Mouse (Mus musculus): ENCODE measurements around the gene Tnrc6b. TPM values are rescaled to one million over a fixed set of nuclear protein-coding genes. Genes with fewer than 3 reads are reported as not detected.

The Tnrc6b gene
- polyA plus RNA-seq, 1 experiment from 2014 or later: 16.3 TPM

DNA sequence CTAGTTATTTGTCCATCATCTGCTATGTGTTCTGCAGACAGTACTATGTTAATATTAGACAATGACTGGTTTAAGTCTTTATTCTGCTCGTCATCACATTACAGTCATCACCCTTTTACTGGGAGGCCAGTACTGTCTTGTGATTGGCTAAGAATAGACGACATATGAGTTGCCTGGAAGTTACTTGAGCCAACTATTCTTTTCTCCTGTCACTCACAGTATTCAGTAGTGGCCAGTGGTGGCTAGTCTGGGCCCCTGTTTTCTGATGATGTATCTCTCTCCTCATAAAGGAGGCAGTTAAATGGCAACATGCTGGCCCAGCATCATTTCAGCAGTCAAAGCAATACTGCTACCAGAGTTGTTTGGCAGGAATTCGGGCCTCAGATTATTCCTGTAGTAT lies 163.6 kb downstream of the Tnrc6b start:
- Histone ChIP-seq H3K27ac (ENCODE audit: low read depth) (no peak overlapping the region), H3K36me3 (ENCODE audit: control insufficient read depth, insufficient read depth, low read length) (peaks cover 34% of the 10 kb centered on the region)

DNA sequence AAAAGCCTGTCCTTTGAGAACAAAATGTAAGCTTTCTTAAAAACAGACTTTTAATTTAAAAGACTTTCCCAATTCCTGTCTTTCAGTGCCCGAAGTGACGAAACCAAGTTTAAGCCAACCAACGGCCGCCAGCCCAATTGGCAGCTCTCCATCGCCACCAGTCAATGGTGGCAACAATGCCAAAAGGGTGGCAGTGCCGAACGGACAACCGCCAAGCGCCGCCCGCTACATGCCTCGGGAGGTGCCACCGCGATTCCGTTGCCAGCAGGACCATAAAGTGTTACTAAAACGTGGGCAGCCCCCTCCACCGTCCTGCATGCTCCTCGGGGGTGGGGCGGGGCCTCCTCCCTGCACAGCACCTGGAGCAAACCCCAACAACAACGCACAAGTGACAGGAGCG lies 165.1 kb downstream of the Tnrc6b start:
- Histone ChIP-seq H3K27me3 (replicated peaks; ENCODE audit: control insufficient read depth, insufficient read depth, low read length) (no peaks in the 10 kb centered on the region), H3K9ac (ENCODE audit: low read length) (no peak overlapping the region), H3K4me2 (ENCODE audit: low read length) (no peak overlapping the region), H3K36me3 (ENCODE audit: control insufficient read depth, insufficient read depth, low read length) (peaks cover 49% of the 10 kb centered on the region), H3K9me3 (ENCODE audit: control insufficient read depth, low read length) (no peaks in the 10 kb centered on the region), H3K4me1 (replicated peaks; ENCODE audit: control insufficient read depth, insufficient read depth, low read length) (no peaks in the 10 kb centered on the region), H3K27ac (ENCODE audit: low read depth) (no peak overlapping the region), H3K4me3 (ENCODE audit: low read depth, low read length) (no peak overlapping the region)
- ATAC-seq (replicated peaks; ENCODE audit: low FRiP score, low TSS enrichment, low read depth): no peak
- 87% methylated on average over 21 of the region's 21 CpGs for WGBS
- no peak for DNase-seq (ENCODE audit: low spot score)

More for the DNA sequence above, 163.6 kb downstream of the Tnrc6b start:
- H3K4me2 ChIP-seq (ENCODE audit: low read length): no peak overlapping the region
- no peak overlapping the region for H3K4me3 ChIP-seq (ENCODE audit: low read depth, low read length)
- H3K9ac ChIP-seq (ENCODE audit: low read length): no peak overlapping the region
- 85% methylated on average over 3 of the region's 3 CpGs for WGBS
- no peaks in the 10 kb centered on the region for H3K9me3 ChIP-seq (ENCODE audit: control insufficient read depth, low read length)
- no peak for ATAC-seq (replicated peaks; ENCODE audit: low FRiP score, low TSS enrichment, low read depth)
- DNase-seq (ENCODE audit: low spot score): no peak
- no peaks in the 10 kb centered on the region for H3K27me3 ChIP-seq (replicated peaks; ENCODE audit: control insufficient read depth, insufficient read depth, low read length)
- no peaks in the 10 kb centered on the region for H3K4me1 ChIP-seq (replicated peaks; ENCODE audit: control insufficient read depth, insufficient read depth, low read length)

DNA sequence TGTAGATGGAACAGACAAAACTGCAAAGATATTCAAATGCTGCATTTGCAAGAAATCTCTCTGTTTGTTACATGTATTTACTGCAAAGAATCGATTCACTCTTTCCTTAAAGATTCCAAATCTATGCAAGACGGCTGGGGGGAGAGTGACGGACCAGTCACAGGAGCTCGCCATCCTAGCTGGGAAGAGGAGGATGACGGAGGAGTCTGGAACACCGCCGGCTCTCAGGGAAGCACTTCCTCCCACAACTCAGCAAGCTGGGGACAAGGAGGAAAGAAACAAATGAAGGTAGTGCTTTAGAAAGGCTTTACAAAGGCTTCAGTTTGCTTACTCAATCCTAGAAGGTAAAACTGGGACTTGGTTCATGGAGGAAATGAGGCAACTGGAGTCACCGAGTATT lies 173.0 kb downstream of the Tnrc6b start:
- Histone ChIP-seq H3K9me3 (ENCODE audit: control insufficient read depth, low read length) (no peaks in the 10 kb centered on the region), H3K27ac (ENCODE audit: low read depth) (no peak overlapping the region), H3K4me2 (ENCODE audit: low read length) (no peak overlapping the region), H3K36me3 (ENCODE audit: control insufficient read depth, insufficient read depth, low read length) (peaks cover 94% of the 10 kb centered on the region), H3K9ac (ENCODE audit: low read length) (no peak overlapping the region), H3K4me3 (ENCODE audit: low read depth, low read length) (no peak overlapping the region), H3K27me3 (replicated peaks; ENCODE audit: control insufficient read depth, insufficient read depth, low read length) (no peaks in the 10 kb centered on the region), H3K4me1 (replicated peaks; ENCODE audit: control insufficient read depth, insufficient read depth, low read length) (no peaks in the 10 kb centered on the region)
- WGBS: 86% methylated on average over 8 of the region's 8 CpGs
- DNase-seq (ENCODE audit: low spot score) (no peak), ATAC-seq (replicated peaks; ENCODE audit: low FRiP score, low TSS enrichment, low read depth) (no peak)

DNA sequence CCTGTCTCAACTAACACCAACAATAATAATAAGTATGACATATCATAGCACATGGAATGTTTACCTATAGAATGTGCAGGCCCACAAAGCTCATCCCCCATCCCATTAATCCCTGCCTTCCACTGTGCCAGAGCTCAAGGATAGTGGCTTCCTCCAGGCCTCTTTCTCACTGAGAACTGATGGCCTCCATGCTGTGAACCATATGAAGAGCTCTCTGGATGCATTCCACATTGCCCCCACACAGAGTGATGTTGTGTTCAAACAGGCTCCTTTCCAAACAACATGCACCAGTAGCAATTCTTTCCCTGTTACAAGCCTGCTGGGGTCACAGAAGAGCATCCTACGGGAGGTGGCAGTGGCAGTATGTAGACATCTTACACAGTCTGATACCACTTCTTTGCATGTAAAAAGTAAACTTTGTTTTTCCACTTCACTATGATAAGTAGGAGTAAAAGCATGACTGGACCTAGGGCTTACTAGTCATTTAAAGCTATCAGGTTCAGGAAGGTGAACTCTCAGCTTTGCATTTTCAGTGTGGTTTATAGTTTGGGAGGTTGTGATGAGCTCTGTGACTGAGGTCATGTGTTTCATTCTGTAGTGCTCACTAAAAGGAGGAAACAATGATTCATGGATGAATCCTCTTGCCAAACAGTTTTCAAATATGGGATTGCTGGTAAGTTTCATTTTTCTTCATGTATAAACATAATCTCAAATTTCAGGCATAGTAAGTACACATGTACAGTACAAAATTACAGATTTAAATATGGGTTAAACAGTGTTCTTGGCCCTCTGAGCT lies 175.4 kb downstream of the Tnrc6b start:
- no peak overlapping the region for H3K4me2 ChIP-seq (ENCODE audit: low read length)
- H3K27ac ChIP-seq (ENCODE audit: low read depth): no peak overlapping the region
- H3K36me3 ChIP-seq (ENCODE audit: control insufficient read depth, insufficient read depth, low read length): peaks cover 89% of the 10 kb centered on the region
- H3K27me3 ChIP-seq (replicated peaks; ENCODE audit: control insufficient read depth, insufficient read depth, low read length): no peaks in the 10 kb centered on the region
- no peak for DNase-seq (ENCODE audit: low spot score)
- H3K4me1 ChIP-seq (replicated peaks; ENCODE audit: control insufficient read depth, insufficient read depth, low read length): no peaks in the 10 kb centered on the region
- no peak for ATAC-seq (replicated peaks; ENCODE audit: low FRiP score, low TSS enrichment, low read depth)
- no peak overlapping the region for H3K9ac ChIP-seq (ENCODE audit: low read length)
- no peaks in the 10 kb centered on the region for H3K9me3 ChIP-seq (ENCODE audit: control insufficient read depth, low read length)
- WGBS: 76% methylated on average over 1 of the region's 1 CpGs
- no peak overlapping the region for H3K4me3 ChIP-seq (ENCODE audit: low read depth, low read length)

DNA sequence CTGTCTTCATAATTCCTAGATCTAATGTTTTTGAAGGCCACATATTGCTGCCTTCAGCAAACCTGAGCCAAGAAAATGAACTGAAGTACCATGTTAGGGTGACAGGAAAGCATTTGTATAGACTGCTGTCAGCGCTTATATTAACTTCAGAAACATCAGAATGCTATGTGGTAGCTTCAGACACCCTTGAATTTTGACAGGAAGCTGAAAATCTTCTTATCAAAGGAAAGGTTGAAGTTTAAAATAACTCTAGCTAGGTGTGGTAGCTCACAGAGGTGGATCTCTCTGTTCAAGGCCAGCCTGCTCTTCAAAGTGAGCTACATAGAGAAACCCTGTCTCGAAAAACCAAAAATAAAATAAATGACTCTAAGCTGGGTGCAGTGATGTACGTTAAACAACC lies 181.2 kb downstream of the Tnrc6b start:
- H3K27ac ChIP-seq (ENCODE audit: low read depth): no peak overlapping the region
- no peak overlapping the region for H3K4me3 ChIP-seq (ENCODE audit: low read depth, low read length)
- ATAC-seq (replicated peaks; ENCODE audit: low FRiP score, low TSS enrichment, low read depth) (no peak), DNase-seq (ENCODE audit: low spot score) (no peak)
- no peak overlapping the region for H3K9ac ChIP-seq (ENCODE audit: low read length)
- H3K4me1 ChIP-seq (replicated peaks; ENCODE audit: control insufficient read depth, insufficient read depth, low read length): no peaks in the 10 kb centered on the region
- no peaks in the 10 kb centered on the region for H3K9me3 ChIP-seq (ENCODE audit: control insufficient read depth, low read length)
- WGBS: 94% methylated on average over 3 of the region's 3 CpGs
- peaks cover 84% of the 10 kb centered on the region for H3K36me3 ChIP-seq (ENCODE audit: control insufficient read depth, insufficient read depth, low read length)
- H3K4me2 ChIP-seq (ENCODE audit: low read length): no peak overlapping the region
- H3K27me3 ChIP-seq (replicated peaks; ENCODE audit: control insufficient read depth, insufficient read depth, low read length): no peaks in the 10 kb centered on the region

DNA sequence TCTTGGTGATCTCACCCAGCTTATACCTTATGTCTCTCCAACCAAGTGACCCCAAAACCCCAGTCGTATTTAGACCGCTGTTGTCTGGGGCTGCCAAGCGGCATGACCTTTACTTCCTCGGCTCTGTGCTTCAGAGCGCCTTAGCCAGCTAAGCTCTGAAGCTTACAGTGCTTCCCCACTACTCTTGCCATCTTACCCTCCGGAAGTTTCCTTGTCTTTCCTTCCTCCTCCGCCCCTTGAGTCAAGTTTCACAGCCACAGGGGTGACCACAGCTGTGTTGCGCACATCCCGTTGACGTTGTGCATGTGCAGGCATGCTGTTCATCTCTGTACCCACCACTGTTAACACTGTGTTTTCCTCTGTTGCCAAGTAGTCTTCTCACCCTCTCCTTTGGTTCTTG lies 185.6 kb downstream of the Tnrc6b start:
- ATAC-seq (replicated peaks; ENCODE audit: low FRiP score, low TSS enrichment, low read depth) (no peak), DNase-seq (ENCODE audit: low spot score) (no peak)
- Histone ChIP-seq H3K4me2 (ENCODE audit: low read length) (no peak overlapping the region), H3K4me3 (ENCODE audit: low read depth, low read length) (no peak overlapping the region), H3K36me3 (ENCODE audit: control insufficient read depth, insufficient read depth, low read length) (peaks cover 83% of the 10 kb centered on the region), H3K4me1 (replicated peaks; ENCODE audit: control insufficient read depth, insufficient read depth, low read length) (no peaks in the 10 kb centered on the region), H3K27ac (ENCODE audit: low read depth) (no peak overlapping the region), H3K27me3 (replicated peaks; ENCODE audit: control insufficient read depth, insufficient read depth, low read length) (no peaks in the 10 kb centered on the region), H3K9ac (ENCODE audit: low read length) (no peak overlapping the region), H3K9me3 (ENCODE audit: control insufficient read depth, low read length) (no peaks in the 10 kb centered on the region)
- WGBS: 94% methylated on average over 10 of the region's 10 CpGs

DNA sequence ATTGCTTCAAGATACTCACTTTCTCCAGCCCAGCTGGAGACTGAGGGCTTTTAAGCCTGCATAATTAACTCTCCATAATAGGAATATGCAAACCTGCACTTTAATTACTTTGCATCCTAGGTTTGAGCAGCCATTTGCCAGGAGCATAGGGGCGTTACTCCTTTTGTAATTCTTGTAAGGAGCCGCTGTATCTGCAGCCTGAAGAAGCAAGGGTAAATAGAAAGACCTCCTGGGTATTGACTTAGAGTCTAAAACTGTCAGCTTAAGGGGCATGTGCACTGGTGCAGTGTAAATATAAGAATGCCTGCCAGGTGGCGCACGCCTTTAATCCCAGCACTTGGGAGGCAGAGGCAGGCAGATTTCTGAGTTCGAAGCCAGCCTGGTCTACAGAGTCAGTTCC lies 186.8 kb downstream of the Tnrc6b start:
- Histone ChIP-seq H3K27me3 (replicated peaks; ENCODE audit: control insufficient read depth, insufficient read depth, low read length) (no peaks in the 10 kb centered on the region), H3K36me3 (ENCODE audit: control insufficient read depth, insufficient read depth, low read length) (peaks cover 91% of the 10 kb centered on the region), H3K4me1 (replicated peaks; ENCODE audit: control insufficient read depth, insufficient read depth, low read length) (no peaks in the 10 kb centered on the region), H3K4me3 (ENCODE audit: low read depth, low read length) (no peak overlapping the region), H3K4me2 (ENCODE audit: low read length) (no peak overlapping the region), H3K9ac (ENCODE audit: low read length) (no peak overlapping the region), H3K27ac (ENCODE audit: low read depth) (no peak overlapping the region), H3K9me3 (ENCODE audit: control insufficient read depth, low read length) (no peaks in the 10 kb centered on the region)
- DNase-seq (ENCODE audit: low spot score) (no peak), ATAC-seq (replicated peaks; ENCODE audit: low FRiP score, low TSS enrichment, low read depth) (no peak)
- 90% methylated on average over 5 of the region's 5 CpGs for WGBS

DNA sequence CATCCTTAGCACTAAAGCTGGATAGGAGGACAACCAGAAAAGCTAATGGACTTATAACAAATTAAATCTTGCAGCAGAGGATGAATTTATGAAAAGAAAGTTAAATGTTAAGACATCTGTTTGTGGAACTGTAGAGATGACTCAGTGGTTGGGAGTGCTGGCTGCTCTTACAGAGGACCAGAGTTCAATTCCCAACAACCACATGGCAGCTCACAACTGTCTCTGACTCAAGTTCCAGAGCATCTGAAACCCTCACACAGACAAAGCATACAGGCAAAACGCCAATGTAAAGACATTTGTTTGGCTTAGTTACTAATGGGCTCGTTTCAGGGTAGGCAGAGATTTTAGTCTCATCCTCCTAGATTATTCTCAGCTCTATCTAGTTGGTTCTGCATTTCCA lies 188.7 kb downstream of the Tnrc6b start:
- no peak overlapping the region for H3K9ac ChIP-seq (ENCODE audit: low read length)
- ATAC-seq (replicated peaks; ENCODE audit: low FRiP score, low TSS enrichment, low read depth): no peak
- 81% methylated on average over 2 of the region's 2 CpGs for WGBS
- DNase-seq (ENCODE audit: low spot score): no peak
- H3K4me1 ChIP-seq (replicated peaks; ENCODE audit: control insufficient read depth, insufficient read depth, low read length): no peaks in the 10 kb centered on the region
- peaks cover 92% of the 10 kb centered on the region for H3K36me3 ChIP-seq (ENCODE audit: control insufficient read depth, insufficient read depth, low read length)
- no peak overlapping the region for H3K4me2 ChIP-seq (ENCODE audit: low read length)
- H3K4me3 ChIP-seq (ENCODE audit: low read depth, low read length): no peak overlapping the region
- no peaks in the 10 kb centered on the region for H3K9me3 ChIP-seq (ENCODE audit: control insufficient read depth, low read length)
- no peak overlapping the region for H3K27ac ChIP-seq (ENCODE audit: low read depth)
- no peaks in the 10 kb centered on the region for H3K27me3 ChIP-seq (replicated peaks; ENCODE audit: control insufficient read depth, insufficient read depth, low read length)

DNA sequence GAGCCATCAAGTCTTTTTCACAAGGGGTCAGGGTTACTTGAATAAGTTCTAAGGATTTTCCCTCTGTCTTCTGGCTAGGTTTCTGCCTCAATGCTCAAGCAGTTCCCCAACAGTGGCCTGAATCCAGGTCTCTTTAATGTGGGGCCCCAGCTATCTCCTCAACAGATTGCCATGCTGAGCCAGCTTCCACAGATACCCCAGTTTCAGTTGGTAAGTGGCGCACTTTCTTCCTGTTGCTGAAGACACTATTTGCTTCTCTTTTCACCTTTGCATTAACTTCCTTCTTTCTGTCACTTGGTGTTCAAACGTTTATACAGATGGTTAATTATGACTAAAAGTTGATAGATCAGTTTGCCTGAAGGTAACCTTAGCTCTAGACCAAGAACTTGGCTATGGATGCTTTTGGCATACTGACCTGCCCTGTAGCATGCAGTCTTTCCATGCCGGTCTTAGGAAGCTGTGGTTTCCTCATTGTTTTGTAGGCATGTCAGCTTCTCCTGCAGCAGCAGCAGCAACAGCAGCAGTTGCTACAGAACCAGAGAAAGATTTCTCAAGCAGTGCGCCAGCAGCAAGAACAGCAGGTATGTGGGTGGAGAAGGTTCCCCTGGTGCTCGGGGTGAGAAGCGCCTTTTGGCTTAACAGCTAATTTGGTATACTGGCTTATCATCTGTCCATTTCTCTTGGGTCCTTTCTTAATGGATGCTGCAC lies 190.8 kb downstream of the Tnrc6b start:
- no peak overlapping the region for H3K4me2 ChIP-seq (ENCODE audit: low read length)
- H3K9ac ChIP-seq (ENCODE audit: low read length): no peak overlapping the region
- no peaks in the 10 kb centered on the region for H3K27me3 ChIP-seq (replicated peaks; ENCODE audit: control insufficient read depth, insufficient read depth, low read length)
- no peaks in the 10 kb centered on the region for H3K4me1 ChIP-seq (replicated peaks; ENCODE audit: control insufficient read depth, insufficient read depth, low read length)
- no peaks in the 10 kb centered on the region for H3K9me3 ChIP-seq (ENCODE audit: control insufficient read depth, low read length)
- H3K4me3 ChIP-seq (ENCODE audit: low read depth, low read length): no peak overlapping the region
- DNase-seq (ENCODE audit: low spot score) (no peak), ATAC-seq (replicated peaks; ENCODE audit: low FRiP score, low TSS enrichment, low read depth) (no peak)
- H3K36me3 ChIP-seq (ENCODE audit: control insufficient read depth, insufficient read depth, low read length): peaks cover 91% of the 10 kb centered on the region
- 91% methylated on average over 6 of the region's 6 CpGs for WGBS
- no peak overlapping the region for H3K27ac ChIP-seq (ENCODE audit: low read depth)
